Mouse (Mus musculus): ENCODE measurements around the gene Gm10031. TPM values are rescaled to one million over a fixed set of nuclear protein-coding genes. Genes with fewer than 3 reads are reported as not detected.

Gene Gm10031
- polyA plus RNA-seq, 1 experiment from 2014 or later: 1.3 TPM

- H3K27me3 ChIP-seq (ENCODE audit: control insufficient read depth, insufficient read depth, low read length): no peaks in the 10 kb centered on the region
- ATAC-seq (ENCODE audit: low FRiP score, low TSS enrichment) (no peak), DNase-seq (no peak)
- no peak overlapping the region for H3K4me2 ChIP-seq (ENCODE audit: low read length)
- no peak overlapping the region for H3K4me3 ChIP-seq (replicated peaks; ENCODE audit: low read depth, low read length)
- no peaks in the 10 kb centered on the region for H3K9me3 ChIP-seq (ENCODE audit: control insufficient read depth, low read length)
- no peaks in the 10 kb centered on the region for H3K36me3 ChIP-seq (ENCODE audit: control insufficient read depth, insufficient read depth, low read length)
- H3K27ac ChIP-seq (replicated peaks; ENCODE audit: low read depth, low read length): no peak overlapping the region
- no peaks in the 10 kb centered on the region for H3K4me1 ChIP-seq (ENCODE audit: control insufficient read depth, insufficient read depth, low read length)
- WGBS: 92% methylated on average over 4 of the region's 4 CpGs
- no peak overlapping the region for H3K9ac ChIP-seq (replicated peaks; ENCODE audit: low read length)
These were observed 10.1 kb downstream of the Gm10031 start for GRCm38 (mm10) chr1:156533911-156534310.

GRCm38 (mm10) chr1:156537031-156537430, 13.2 kb downstream of the Gm10031 start:
- no peaks in the 10 kb centered on the region for H3K4me1 ChIP-seq (ENCODE audit: control insufficient read depth, insufficient read depth, low read length)
- WGBS: 52% methylated on average over 2 of the region's 2 CpGs
- H3K4me2 ChIP-seq (ENCODE audit: low read length): no peak overlapping the region
- H3K36me3 ChIP-seq (ENCODE audit: control insufficient read depth, insufficient read depth, low read length): no peaks in the 10 kb centered on the region
- H3K4me3 ChIP-seq (replicated peaks; ENCODE audit: low read depth, low read length): no peak overlapping the region
- H3K27ac ChIP-seq (replicated peaks; ENCODE audit: low read depth, low read length): no peak overlapping the region
- no peak for ATAC-seq (ENCODE audit: low FRiP score, low TSS enrichment)
- H3K9me3 ChIP-seq (ENCODE audit: control insufficient read depth, low read length): no peaks in the 10 kb centered on the region
- H3K9ac ChIP-seq (replicated peaks; ENCODE audit: low read length): no peak overlapping the region
- DNase-seq: no peak
- no peaks in the 10 kb centered on the region for H3K27me3 ChIP-seq (ENCODE audit: control insufficient read depth, insufficient read depth, low read length)

GRCm38 (mm10) chr1:156537701-156538100, 13.9 kb downstream of the Gm10031 start:
- Histone ChIP-seq H3K4me2 (ENCODE audit: low read length) (no peak overlapping the region), H3K9ac (replicated peaks; ENCODE audit: low read length) (no peak overlapping the region), H3K27me3 (ENCODE audit: control insufficient read depth, insufficient read depth, low read length) (no peaks in the 10 kb centered on the region), H3K4me1 (ENCODE audit: control insufficient read depth, insufficient read depth, low read length) (no peaks in the 10 kb centered on the region), H3K4me3 (replicated peaks; ENCODE audit: low read depth, low read length) (no peak overlapping the region), H3K9me3 (ENCODE audit: control insufficient read depth, low read length) (no peaks in the 10 kb centered on the region), H3K36me3 (ENCODE audit: control insufficient read depth, insufficient read depth, low read length) (no peaks in the 10 kb centered on the region), H3K27ac (replicated peaks; ENCODE audit: low read depth, low read length) (no peak overlapping the region)
- ATAC-seq (ENCODE audit: low FRiP score, low TSS enrichment) (no peak), DNase-seq (no peak)
- 87% methylated on average over 6 of the region's 6 CpGs for WGBS

- no peaks in the 10 kb centered on the region for H3K36me3 ChIP-seq (ENCODE audit: control insufficient read depth, insufficient read depth, low read length)
These were observed 14.6 kb downstream of the Gm10031 start for GRCm38 (mm10) chr1:156538382-156538781.

GRCm38 (mm10) chr1:156539787-156540560, 16.2 kb downstream of the Gm10031 start:
- WGBS: 44% methylated on average over 4 of the region's 4 CpGs
- Histone ChIP-seq H3K36me3 (ENCODE audit: control insufficient read depth, insufficient read depth, low read length) (no peaks in the 10 kb centered on the region), H3K4me2 (ENCODE audit: low read length) (no peak overlapping the region), H3K27me3 (ENCODE audit: control insufficient read depth, insufficient read depth, low read length) (no peaks in the 10 kb centered on the region), H3K4me3 (replicated peaks; ENCODE audit: low read depth, low read length) (no peak overlapping the region), H3K4me1 (ENCODE audit: control insufficient read depth, insufficient read depth, low read length) (no peaks in the 10 kb centered on the region), H3K27ac (replicated peaks; ENCODE audit: low read depth, low read length) (no peak overlapping the region), H3K9ac (replicated peaks; ENCODE audit: low read length) (no peak overlapping the region), H3K9me3 (ENCODE audit: control insufficient read depth, low read length) (no peaks in the 10 kb centered on the region)
- ATAC-seq (ENCODE audit: low FRiP score, low TSS enrichment): no peak
- peak; percentile 77 for DNase-seq

More at GRCm38 (mm10) chr1:156538382-156538781, 14.6 kb downstream of the Gm10031 start:
- DNase-seq: peak; percentile 26
- no peaks in the 10 kb centered on the region for H3K4me1 ChIP-seq (ENCODE audit: control insufficient read depth, insufficient read depth, low read length)
- H3K4me2 ChIP-seq (ENCODE audit: low read length): no peak overlapping the region
- no peak for ATAC-seq (ENCODE audit: low FRiP score, low TSS enrichment)
- H3K9me3 ChIP-seq (ENCODE audit: control insufficient read depth, low read length): no peaks in the 10 kb centered on the region
- no peak overlapping the region for H3K9ac ChIP-seq (replicated peaks; ENCODE audit: low read length)
- no peaks in the 10 kb centered on the region for H3K27me3 ChIP-seq (ENCODE audit: control insufficient read depth, insufficient read depth, low read length)
- WGBS: 84% methylated on average over 3 of the region's 3 CpGs
- H3K27ac ChIP-seq (replicated peaks; ENCODE audit: low read depth, low read length): no peak overlapping the region
- no peak overlapping the region for H3K4me3 ChIP-seq (replicated peaks; ENCODE audit: low read depth, low read length)

- 53% methylated on average over 12 of the region's 12 CpGs for WGBS
- Histone ChIP-seq H3K36me3 (ENCODE audit: control insufficient read depth, insufficient read depth, low read length) (no peaks in the 10 kb centered on the region), H3K27ac (replicated peaks; ENCODE audit: low read depth, low read length) (no peak overlapping the region), H3K9me3 (ENCODE audit: control insufficient read depth, low read length) (no peaks in the 10 kb centered on the region), H3K9ac (replicated peaks; ENCODE audit: low read length) (no peak overlapping the region), H3K4me1 (ENCODE audit: control insufficient read depth, insufficient read depth, low read length) (no peaks in the 10 kb centered on the region), H3K27me3 (ENCODE audit: control insufficient read depth, insufficient read depth, low read length) (no peaks in the 10 kb centered on the region), H3K4me2 (ENCODE audit: low read length) (no peak overlapping the region), H3K4me3 (replicated peaks; ENCODE audit: low read depth, low read length) (no peak overlapping the region)
- ATAC-seq (ENCODE audit: low FRiP score, low TSS enrichment) (no peak), DNase-seq (peak; percentile 15)
These were observed 20.2 kb downstream of the Gm10031 start for GRCm38 (mm10) chr1:156543999-156544398.

GRCm38 (mm10) chr1:156558024-156558930, 34.5 kb downstream of the Gm10031 start, which contains the start of gene Abl2:
Gene Abl2 (plus strand): TSS chr1:156558786.
- Histone ChIP-seq H3K36me3 (ENCODE audit: control insufficient read depth, insufficient read depth, low read length) (no peaks in the 10 kb centered on the region), H3K4me2 (ENCODE audit: low read length) (peak within 1 kb of the TSS; percentile 65), H3K9ac (replicated peaks; ENCODE audit: low read length) (peak within 1 kb of the TSS; percentile 98), H3K4me1 (ENCODE audit: control insufficient read depth, insufficient read depth, low read length) (peaks cover 12% of the 10 kb centered on the region), H3K4me3 (replicated peaks; ENCODE audit: low read depth, low read length) (peak within 1 kb of the TSS; percentile 98), H3K27me3 (ENCODE audit: control insufficient read depth, insufficient read depth, low read length) (no peaks in the 10 kb centered on the region), H3K9me3 (ENCODE audit: control insufficient read depth, low read length) (no peaks in the 10 kb centered on the region), H3K27ac (replicated peaks; ENCODE audit: low read depth, low read length) (peak within 1 kb of the TSS; percentile 97)
- 8% methylated on average over 59 of the region's 60 CpGs for WGBS
- ATAC-seq (ENCODE audit: low FRiP score, low TSS enrichment) (peak; percentile 94), DNase-seq (peak; percentile 95)

- H3K27ac ChIP-seq (replicated peaks; ENCODE audit: low read depth, low read length): peak overlapping the region; percentile 97
- peak overlapping the region; percentile 65 for H3K4me2 ChIP-seq (ENCODE audit: low read length)
- H3K9me3 ChIP-seq (ENCODE audit: control insufficient read depth, low read length): no peaks in the 10 kb centered on the region
- ATAC-seq (ENCODE audit: low FRiP score, low TSS enrichment): peak; percentile 65
- WGBS: 1% methylated on average over 65 of the region's 66 CpGs
- no peaks in the 10 kb centered on the region for H3K36me3 ChIP-seq (ENCODE audit: control insufficient read depth, insufficient read depth, low read length)
- H3K27me3 ChIP-seq (ENCODE audit: control insufficient read depth, insufficient read depth, low read length): no peaks in the 10 kb centered on the region
- peak; percentile 76 for DNase-seq
- H3K4me1 ChIP-seq (ENCODE audit: control insufficient read depth, insufficient read depth, low read length): peaks cover 12% of the 10 kb centered on the region
- H3K4me3 ChIP-seq (replicated peaks; ENCODE audit: low read depth, low read length): peak overlapping the region; percentile 98
- H3K9ac ChIP-seq (replicated peaks; ENCODE audit: low read length): peak overlapping the region; percentile 98
These were observed 35.3 kb downstream of the Gm10031 start for GRCm38 (mm10) chr1:156558950-156559640.
